Mouse (Mus musculus) ES-E14 (cell line): ENCODE data around the gene Mphosph8. TPM values are rescaled to one million over a fixed set of nuclear protein-coding genes. Genes with fewer than 3 reads are reported as not detected.

Source experiments
- DNase-seq: peaks from one replicate; pipeline ENCODE4 v3.0.0-alpha.2; 2013; ENCODE audit warnings: low read depth, low spot score
- H3K27ac ChIP-seq: 2 replicates; pipeline ENCODE4 v1.5.1; 2012; ENCODE audit warnings: low read depth, mild to moderate bottlenecking, low read length, moderate library complexity, mixed read lengths; ENCODE audit not compliant: poor library complexity, insufficient read depth, severe bottlenecking
- H3K36me3 ChIP-seq: 2 replicates; pipeline ENCODE4 v1.6.1; 2012; ENCODE audit warnings: mild to moderate bottlenecking, low read length, moderate library complexity, mixed read lengths; ENCODE audit not compliant: control insufficient read depth, poor library complexity, insufficient read depth, severe bottlenecking
- H3K4me1 ChIP-seq, 2 experiments: fragments of 150-350 bp in 1 of 2; sonication (generic) in 1 of 2; 2 replicates each; pipeline ENCODE4 v1.6.1; 2012; ENCODE audit warnings: low read length in 2 of 2, mild to moderate bottlenecking in 1 of 2, mixed read lengths in 1 of 2; ENCODE audit not compliant: control insufficient read depth in 2 of 2, insufficient read depth in 2 of 2, poor library complexity in 1 of 2
- H3K4me3 ChIP-seq, 2 experiments: fragments of 150-350 bp in 1 of 2; sonication (generic) in 1 of 2; 2 replicates each; pipeline ENCODE4 v1.5.1; 2012; ENCODE audit warnings: low read length in 2 of 2, low read depth in 1 of 2, mild to moderate bottlenecking in 1 of 2, mixed read lengths in 1 of 2; ENCODE audit not compliant: insufficient read depth in 1 of 2, poor library complexity in 1 of 2, severe bottlenecking in 1 of 2
- H3K9ac ChIP-seq: 2 replicates; pipeline ENCODE4 v1.6.1; 2012; ENCODE audit warnings: low read depth, mild to moderate bottlenecking, low read length, mixed read lengths; ENCODE audit not compliant: poor library complexity, insufficient read depth, severe bottlenecking
- H3K9me3 ChIP-seq: fragments of 150-350 bp; sonication (generic); 2 replicates; pipeline ENCODE4 v1.6.1; 2012; ENCODE audit warnings: low read depth, mild to moderate bottlenecking, low read length; ENCODE audit not compliant: control insufficient read depth, insufficient read depth
- CHD2 ChIP-seq: IDR thresholded peaks from 2 replicates; pipeline ENCODE4 v1.6.1; 2014; ENCODE audit warnings: mild to moderate bottlenecking, low read depth, low read length, inconsistent platforms
- HCFC1 ChIP-seq: IDR thresholded peaks from 2 replicates; pipeline ENCODE4 v1.6.1; 2012; ENCODE audit warnings: low read length, inconsistent platforms, borderline replicate concordance; ENCODE audit not compliant: insufficient read depth
- MAFK ChIP-seq: IDR thresholded peaks from 2 replicates; pipeline ENCODE4 v1.6.1; 2014; ENCODE audit warnings: mild to moderate bottlenecking, low read depth, low read length, inconsistent platforms; ENCODE audit not compliant: insufficient read depth
- ZC3H11A ChIP-seq: IDR thresholded peaks from 2 replicates; pipeline ENCODE4 v1.6.1; 2012; ENCODE audit warnings: low read depth, mild to moderate bottlenecking, inconsistent platforms, low read length, borderline replicate concordance
- ZNF384 ChIP-seq: IDR thresholded peaks from 2 replicates; pipeline ENCODE4 v1.6.1; 2012; ENCODE audit warnings: low read depth, low read length, inconsistent platforms
- in situ Hi-C, 2 experiments: fragments of 600-800 bp; cut with MboI; formaldehyde crosslinking; loops; one replicate each; pipeline ENCODE4 v1.15.1; 2025; ENCODE audit warnings: low sequenced_read_pairs in 2 of 2, inconsistent platforms in 1 of 2; ENCODE audit not compliant: unreplicated experiment in 2 of 2
- total RNA-seq: library from RNA; depleted of rRNA; stranded (reverse); fragments of 300-350 nt; gene quantifications from 2 replicates; pipeline ENCODE4 v1.2.3, GENCODE M21; 2012; rRNA removed

Gene Mphosph8
- total RNA-seq, 1 experiment, result 26.5 TPM

GRCm38 (mm10) chr14:56702644-56703043, 34.6 kb downstream of the Mphosph8 start:
- Histone ChIP-seq H3K4me1 (no peaks in the 10 kb centered on the region), H3K36me3 (peaks cover 14% of the 10 kb centered on the region), H3K9ac (no peak overlapping the region), H3K27ac (no peak overlapping the region), H3K4me3 (no peak overlapping the region), H3K9me3 (no peaks in the 10 kb centered on the region)
- DNase-seq, result no peak
- in situ Hi-C loops, result no loop called here
- TF ChIP-seq HCFC1 (no peak), ZC3H11A (no peak), MAFK (no peak), ZNF384 (no peak), CHD2 (no peak)

- no peak for DNase-seq
- in situ Hi-C loops, result no loop called here
Observed at GRCm38 (mm10) chr14:56705687-56706086, 37.6 kb downstream of the Mphosph8 start.

GRCm38 (mm10) chr14:56726493-56726892, 58.4 kb downstream of the Mphosph8 start:
- no peaks in the 10 kb centered on the region for H3K36me3 ChIP-seq
- DNase-seq, result no peak
- in situ Hi-C loops, result no loop called here
- H3K4me3 ChIP-seq, result no peak overlapping the region
- H3K27ac ChIP-seq, result no peak overlapping the region
- H3K9me3 ChIP-seq, result no peaks in the 10 kb centered on the region
- TF ChIP-seq CHD2 (no peak), ZC3H11A (no peak), HCFC1 (no peak), ZNF384 (no peak), MAFK (no peak)
- H3K9ac ChIP-seq, result no peak overlapping the region
- no peaks in the 10 kb centered on the region for H3K4me1 ChIP-seq

More at GRCm38 (mm10) chr14:56705687-56706086, 37.6 kb downstream of the Mphosph8 start:
- peaks cover 3% of the 10 kb centered on the region for H3K36me3 ChIP-seq
- no peaks in the 10 kb centered on the region for H3K4me1 ChIP-seq
- TF ChIP-seq CHD2 (no peak), HCFC1 (no peak), MAFK (no peak), ZC3H11A (no peak), ZNF384 (no peak)
- H3K9ac ChIP-seq, result no peak overlapping the region
- no peak overlapping the region for H3K27ac ChIP-seq
- H3K4me3 ChIP-seq, result no peak overlapping the region
- H3K9me3 ChIP-seq, result no peaks in the 10 kb centered on the region

GRCm38 (mm10) chr14:56740175-56740574, 72.1 kb downstream of the Mphosph8 start:
- peak; percentile 11 for DNase-seq
- H3K36me3 ChIP-seq, result peaks cover 4% of the 10 kb centered on the region; the same call in 1 of the 2 replicates
- no peaks in the 10 kb centered on the region for H3K9me3 ChIP-seq
- H3K4me3 ChIP-seq, result no peak overlapping the region
- in situ Hi-C loops, result no loop called here
- no peaks in the 10 kb centered on the region for H3K4me1 ChIP-seq
- H3K27ac ChIP-seq, result no peak overlapping the region
- TF ChIP-seq HCFC1 (no peak), ZC3H11A (no peak), ZNF384 (no peak), MAFK (no peak), CHD2 (no peak)
- H3K9ac ChIP-seq, result no peak overlapping the region

Other genes with a start within 250 kb of the Mphosph8 start
- gene Cenpj, start 92.8 kb upstream of the Mphosph8 start, total RNA-seq, result 4.5 and 6.9 TPM in 2 replicates
- 1.7 and 1.8 TPM in 2 replicates for gene Parp4, start 92.6 kb upstream of the Mphosph8 start, total RNA-seq
- gene Pspc1, start 110.1 kb downstream of the Mphosph8 start, total RNA-seq, result 36.3 and 49.3 TPM in 2 replicates
- gene Zmym5, start 143.5 kb downstream of the Mphosph8 start, total RNA-seq, result 8.3 and 10.5 TPM in 2 replicates
- gene Zmym2, start 218.4 kb downstream of the Mphosph8 start, total RNA-seq, result 18.4 and 35.3 TPM in 2 replicates